Mouse (Mus musculus): ENCODE results near the gene Twist2. TPM values are rescaled to one million over a fixed set of nuclear protein-coding genes. Genes with fewer than 3 reads are reported as not detected.

Gene Twist2
- polyA plus RNA-seq, 1 experiment from 2014 or later: 1.6 TPM

GRCm38 (mm10) chr1:91897078-91897477 is 95.8 kb downstream of the Twist2 start:
- Histone ChIP-seq H3K4me1 (ENCODE audit: control insufficient read depth, insufficient read depth, low read length) (no peaks in the 10 kb centered on the region), H3K27ac (replicated peaks; ENCODE audit: low read depth, low read length) (no peak overlapping the region), H3K4me3 (replicated peaks; ENCODE audit: low read depth, low read length) (no peak overlapping the region), H3K9ac (replicated peaks; ENCODE audit: low read length) (no peak overlapping the region), H3K36me3 (ENCODE audit: control insufficient read depth, insufficient read depth, low read length) (no peaks in the 10 kb centered on the region), H3K27me3 (ENCODE audit: control insufficient read depth, insufficient read depth, low read length) (no peaks in the 10 kb centered on the region), H3K9me3 (ENCODE audit: control insufficient read depth, low read length) (no peaks in the 10 kb centered on the region), H3K4me2 (ENCODE audit: low read length) (no peak overlapping the region)
- ATAC-seq (ENCODE audit: low FRiP score, low TSS enrichment) (no peak), DNase-seq (no peak)
- WGBS: 84% methylated on average over 2 of the region's 2 CpGs

Measured in midbrain, embryonic 14.5 days (tissue).